Mouse (Mus musculus): ENCODE measurements around the gene Krtap24-1. TPM values are rescaled to one million over a fixed set of nuclear protein-coding genes. Genes with fewer than 3 reads are reported as not detected.

Krtap24-1 gene
- polyA plus RNA-seq, 2 experiments = not detected

DNA sequence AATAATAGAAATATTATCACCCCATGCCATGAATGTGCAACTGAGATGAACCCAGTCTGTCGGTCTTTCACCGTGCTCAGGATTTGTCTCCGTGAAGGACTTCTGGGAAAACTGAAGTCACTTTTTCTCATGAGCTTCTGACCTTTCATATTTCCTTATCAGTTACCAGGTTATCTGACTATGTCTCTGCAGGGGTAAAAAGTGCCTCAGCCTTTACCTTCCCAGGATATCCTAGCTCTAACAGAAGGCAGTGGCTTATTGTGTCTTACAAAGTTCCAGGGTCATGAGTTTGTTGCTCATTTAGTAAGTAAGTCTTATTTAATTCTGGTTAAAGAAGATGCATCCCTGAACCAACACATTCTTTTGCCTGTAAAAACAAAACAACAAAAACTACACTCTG lies 42.3 kb downstream of the Krtap24-1 start:
- no peak overlapping the region for H3K27ac ChIP-seq
- no peaks in the 10 kb centered on the region for H3K9me3 ChIP-seq (ENCODE audit: control insufficient read depth, low read length)
- no peaks in the 10 kb centered on the region for H3K4me1 ChIP-seq (replicated peaks; ENCODE audit: control insufficient read depth in 2 of 2, insufficient read depth in 2 of 2, low read length in 1 of 2)
- 71% methylated on average over 3 of the region's 3 CpGs for WGBS (ENCODE audit: insufficient replicate concordance)
- H3K27me3 ChIP-seq (ENCODE audit: control insufficient read depth, insufficient read depth, low read length) = no peaks in the 10 kb centered on the region
- no peaks in the 10 kb centered on the region for H3K36me3 ChIP-seq (replicated peaks; ENCODE audit: control insufficient read depth, insufficient read depth, low read depth)
- ATAC-seq (ENCODE audit: insufficient read depth) = no peak
- no peak for DNase-seq (ENCODE audit: low read depth in 3 of 3, low spot score in 3 of 3)
- H3K4me2 ChIP-seq (ENCODE audit: low read depth) = no peak overlapping the region
- no peak overlapping the region for H3K9ac ChIP-seq (replicated peaks)
- TF ChIP-seq EP300 (IDR thresholded peaks at IDR 0.05; ENCODE audit: low read depth) (no peak), CTCF (IDR thresholded peaks at IDR 0.05; ENCODE audit: low read depth) (no peak)
- no peak overlapping the region for H3K4me3 ChIP-seq (ENCODE audit: insufficient read depth in 1 of 2, low read depth in 2 of 2, low read length in 2 of 2)

- H3K4me2 ChIP-seq (ENCODE audit: low read depth) = no peak overlapping the region
- DNase-seq (ENCODE audit: low read depth in 3 of 3, low spot score in 3 of 3) (no peak), ATAC-seq (ENCODE audit: insufficient read depth) (no peak)
- no peaks in the 10 kb centered on the region for H3K9me3 ChIP-seq (ENCODE audit: control insufficient read depth, low read length)
- TF ChIP-seq EP300 (IDR thresholded peaks at IDR 0.05; ENCODE audit: low read depth) (no peak), CTCF (IDR thresholded peaks at IDR 0.05; ENCODE audit: low read depth) (no peak)
- H3K4me1 ChIP-seq (replicated peaks; ENCODE audit: control insufficient read depth in 2 of 2, insufficient read depth in 2 of 2, low read length in 1 of 2) = no peaks in the 10 kb centered on the region
- H3K4me3 ChIP-seq (ENCODE audit: insufficient read depth in 1 of 2, low read depth in 2 of 2, low read length in 2 of 2) = no peak overlapping the region
- no peaks in the 10 kb centered on the region for H3K27me3 ChIP-seq (ENCODE audit: control insufficient read depth, insufficient read depth, low read length)
- no peak overlapping the region for H3K27ac ChIP-seq
- no peak overlapping the region for H3K9ac ChIP-seq (replicated peaks)
- 35% methylated on average over 1 of the region's 1 CpGs for WGBS (ENCODE audit: insufficient replicate concordance)
- no peaks in the 10 kb centered on the region for H3K36me3 ChIP-seq (replicated peaks; ENCODE audit: control insufficient read depth, insufficient read depth, low read depth)
These were observed 43.0 kb downstream of the Krtap24-1 start for GRCm38 (mm10) chr16:88569096-88569495.

- DNase-seq (ENCODE audit: low read depth in 3 of 3, low spot score in 3 of 3) = no peak
- no peak for TF ChIP-seq CTCF (IDR thresholded peaks at IDR 0.05; ENCODE audit: low read depth)
- TF ChIP-seq EP300 (IDR thresholded peaks at IDR 0.05; ENCODE audit: low read depth) = no peak
- Histone ChIP-seq H3K4me2 (ENCODE audit: low read depth) (no peak within 1 kb of the TSS), H3K27me3 (ENCODE audit: control insufficient read depth, insufficient read depth, low read length) (no peaks in the 10 kb centered on the region), H3K36me3 (replicated peaks; ENCODE audit: control insufficient read depth, insufficient read depth, low read depth) (no peaks in the 10 kb centered on the region), H3K9ac (replicated peaks) (no peak within 1 kb of the TSS), H3K4me1 (replicated peaks; ENCODE audit: control insufficient read depth in 2 of 2, insufficient read depth in 2 of 2, low read length in 1 of 2) (no peaks in the 10 kb centered on the region), H3K4me3 (ENCODE audit: insufficient read depth in 1 of 2, low read depth in 2 of 2, low read length in 2 of 2) (no peak within 1 kb of the TSS), H3K9me3 (ENCODE audit: control insufficient read depth, low read length) (no peaks in the 10 kb centered on the region), H3K27ac (no peak within 1 kb of the TSS)
- ATAC-seq (ENCODE audit: insufficient read depth) = no peak
- 54% methylated on average over 6 of the region's 6 CpGs for WGBS (ENCODE audit: insufficient replicate concordance)
These were observed 48.8 kb downstream of the Krtap24-1 start, which contains the start of gene Cldn8 for GRCm38 (mm10) chr16:88563045-88563913. Gene Cldn8 (minus strand): TSS chr16:88563183.

GRCm38 (mm10) chr16:88561617-88562164 lies 50.4 kb downstream of the Krtap24-1 start:
- ATAC-seq (ENCODE audit: insufficient read depth) = no peak
- Histone ChIP-seq H3K9me3 (ENCODE audit: control insufficient read depth, low read length) (no peaks in the 10 kb centered on the region), H3K36me3 (replicated peaks; ENCODE audit: control insufficient read depth, insufficient read depth, low read depth) (no peaks in the 10 kb centered on the region), H3K27me3 (ENCODE audit: control insufficient read depth, insufficient read depth, low read length) (no peaks in the 10 kb centered on the region), H3K4me3 (ENCODE audit: insufficient read depth in 1 of 2, low read depth in 2 of 2, low read length in 2 of 2) (no peak overlapping the region), H3K9ac (replicated peaks) (no peak overlapping the region), H3K4me2 (ENCODE audit: low read depth) (no peak overlapping the region), H3K4me1 (replicated peaks; ENCODE audit: control insufficient read depth in 2 of 2, insufficient read depth in 2 of 2, low read length in 1 of 2) (no peaks in the 10 kb centered on the region), H3K27ac (no peak overlapping the region)
- DNase-seq (ENCODE audit: low read depth in 3 of 3, low spot score in 3 of 3) = no peak
- 57% methylated on average over 6 of the region's 6 CpGs for WGBS (ENCODE audit: insufficient replicate concordance)
- TF ChIP-seq EP300 (IDR thresholded peaks at IDR 0.05; ENCODE audit: low read depth) (no peak), CTCF (IDR thresholded peaks at IDR 0.05; ENCODE audit: low read depth) (no peak)

Other genes with a start within 250 kb of the Krtap24-1 start
- not detected in 2 replicates for gene Cldn17, start 105.3 kb downstream of the Krtap24-1 start, polyA plus RNA-seq (2012; rRNA removed)
- gene Cldn17, start 105.3 kb downstream of the Krtap24-1 start, polyA plus RNA-seq (2014; fragmentation: Nextera tagmentation; extraction: Ambion mirVana) = not detected in 2 replicates
- 0.02 and 0.15 TPM in 2 replicates for gene Cldn8, start 49.1 kb downstream of the Krtap24-1 start, polyA plus RNA-seq (2012; rRNA removed)
- 0.05 and 0.06 TPM in 2 replicates for gene Cldn8, start 49.1 kb downstream of the Krtap24-1 start, polyA plus RNA-seq (2014; fragmentation: Nextera tagmentation; extraction: Ambion mirVana)
- not detected in 2 replicates for gene 2310079G19Rik, start 15.4 kb upstream of the Krtap24-1 start, polyA plus RNA-seq (2012; rRNA removed)
- gene 2310079G19Rik, start 15.4 kb upstream of the Krtap24-1 start, polyA plus RNA-seq (2014; fragmentation: Nextera tagmentation; extraction: Ambion mirVana) = not detected in 2 replicates
- not detected in 2 replicates for gene Krtap26-1, start 35.5 kb upstream of the Krtap24-1 start, polyA plus RNA-seq (2012; rRNA removed)
- gene Krtap26-1, start 35.5 kb upstream of the Krtap24-1 start, polyA plus RNA-seq (2014; fragmentation: Nextera tagmentation; extraction: Ambion mirVana) = not detected in 2 replicates
- not detected in 2 replicates for gene Krtap27-1, start 59.4 kb upstream of the Krtap24-1 start, polyA plus RNA-seq (2012; rRNA removed)
- gene Krtap27-1, start 59.4 kb upstream of the Krtap24-1 start, polyA plus RNA-seq (2014; fragmentation: Nextera tagmentation; extraction: Ambion mirVana) = not detected in 2 replicates
- not detected in 2 replicates for gene 2310061N02Rik, start 95.7 kb upstream of the Krtap24-1 start, polyA plus RNA-seq (2012; rRNA removed)
- gene 2310061N02Rik, start 95.7 kb upstream of the Krtap24-1 start, polyA plus RNA-seq (2014; fragmentation: Nextera tagmentation; extraction: Ambion mirVana) = not detected in 2 replicates
- not detected in 2 replicates for gene Krtap13-1, start 116.6 kb upstream of the Krtap24-1 start, polyA plus RNA-seq (2012; rRNA removed)
- not detected in 2 replicates for gene Krtap13-1, start 116.6 kb upstream of the Krtap24-1 start, polyA plus RNA-seq (2014; fragmentation: Nextera tagmentation; extraction: Ambion mirVana)
- not detected in 2 replicates for gene Krtap13, start 139.4 kb upstream of the Krtap24-1 start, polyA plus RNA-seq (2012; rRNA removed)
- not detected in 2 replicates for gene Krtap13, start 139.4 kb upstream of the Krtap24-1 start, polyA plus RNA-seq (2014; fragmentation: Nextera tagmentation; extraction: Ambion mirVana)
- gene 2310034C09Rik, start 146.6 kb upstream of the Krtap24-1 start, polyA plus RNA-seq (2012; rRNA removed) = not detected in 2 replicates
- gene 2310034C09Rik, start 146.6 kb upstream of the Krtap24-1 start, polyA plus RNA-seq (2014; fragmentation: Nextera tagmentation; extraction: Ambion mirVana) = not detected in 2 replicates
- not detected in 2 replicates for gene 2310057N15Rik, start 161.9 kb upstream of the Krtap24-1 start, polyA plus RNA-seq (2012; rRNA removed)
- not detected in 2 replicates for gene 2310057N15Rik, start 161.9 kb upstream of the Krtap24-1 start, polyA plus RNA-seq (2014; fragmentation: Nextera tagmentation; extraction: Ambion mirVana)
- gene Gm5965, start 165.6 kb upstream of the Krtap24-1 start, polyA plus RNA-seq (2012; rRNA removed) = not detected in 2 replicates
- gene Gm5965, start 165.6 kb upstream of the Krtap24-1 start, polyA plus RNA-seq (2014; fragmentation: Nextera tagmentation; extraction: Ambion mirVana) = not detected in 2 replicates
- not detected in 2 replicates for gene Gm20741, start 199.9 kb upstream of the Krtap24-1 start, polyA plus RNA-seq (2012; rRNA removed)
- not detected in 2 replicates for gene Gm20741, start 199.9 kb upstream of the Krtap24-1 start, polyA plus RNA-seq (2014; fragmentation: Nextera tagmentation; extraction: Ambion mirVana)
- not detected in 2 replicates for gene Krtap15, start 207.9 kb upstream of the Krtap24-1 start, polyA plus RNA-seq (2012; rRNA removed)
- not detected in 2 replicates for gene Krtap15, start 207.9 kb upstream of the Krtap24-1 start, polyA plus RNA-seq (2014; fragmentation: Nextera tagmentation; extraction: Ambion mirVana)
- gene Krtap14, start 213.9 kb upstream of the Krtap24-1 start, polyA plus RNA-seq (2012; rRNA removed) = not detected in 2 replicates
- not detected in 2 replicates for gene Krtap14, start 213.9 kb upstream of the Krtap24-1 start, polyA plus RNA-seq (2014; fragmentation: Nextera tagmentation; extraction: Ambion mirVana)

All from liver, embryonic 14.5 days (tissue).